Mouse (Mus musculus) right cerebral cortex, postnatal 36 days (tissue): ENCODE results near the gene Ctsa.
"Not testable (repeated sequence)": the region's sequence is repeated elsewhere in the genome, so short reads cannot be mapped to it uniquely, and the experiment has no call there.

ENCODE experiments used
- DNase-seq, 2 experiments: peaks; one replicate each; pipeline ENCODE4 v3.0.0; 2022; ENCODE audit warnings: low spot score in 2 of 2, mixed read lengths in 1 of 2

The Ctsa gene

GRCm38 (mm10) chr2:164845782-164846181 lies 13.1 kb downstream of the Ctsa start:
- no peak for DNase-seq

- DNase-seq: no peak
Observed at GRCm38 (mm10) chr2:164850061-164850460, 17.4 kb downstream of the Ctsa start.

- not testable (repeated sequence) for DNase-seq
Observed at GRCm38 (mm10) chr2:164855572-164855971, 22.9 kb downstream of the Ctsa start.

GRCm38 (mm10) chr2:164856309-164857100 lies 23.8 kb downstream of the Ctsa start:
- DNase-seq: no peak

GRCm38 (mm10) chr2:164857101-164857821 lies 24.6 kb downstream of the Ctsa start, which contains the start of gene Pltp:
Gene Pltp, minus strand, starts transcription at chr2:164857711.
- no peak for DNase-seq

- no peak for DNase-seq
Observed at GRCm38 (mm10) chr2:164857842-164858553, 25.3 kb downstream of the Ctsa start.

- no peak for DNase-seq
Observed at GRCm38 (mm10) chr2:164859155-164859554, 26.5 kb downstream of the Ctsa start.

GRCm38 (mm10) chr2:164859640-164860432 lies 27.2 kb downstream of the Ctsa start:
- DNase-seq: no peak

- DNase-seq: no peak
Observed at GRCm38 (mm10) chr2:164861094-164861493, 28.4 kb downstream of the Ctsa start.

- DNase-seq: no peak
Observed at GRCm38 (mm10) chr2:164862179-164862861, 29.6 kb downstream of the Ctsa start.

GRCm38 (mm10) chr2:164863411-164863810 lies 30.7 kb downstream of the Ctsa start:
- not testable (repeated sequence) for DNase-seq

- DNase-seq: no peak
Observed at GRCm38 (mm10) chr2:164864593-164864992, 31.9 kb downstream of the Ctsa start.

- DNase-seq: no peak
Observed at GRCm38 (mm10) chr2:164866741-164867551, 34.3 kb downstream of the Ctsa start.

- DNase-seq: no peak
Observed at GRCm38 (mm10) chr2:164867566-164867965, 34.9 kb downstream of the Ctsa start.

GRCm38 (mm10) chr2:164868491-164868890 lies 35.8 kb downstream of the Ctsa start:
- no peak for DNase-seq

GRCm38 (mm10) chr2:164871602-164872303 lies 39.1 kb downstream of the Ctsa start:
- DNase-seq: no peak

- DNase-seq: no peak
Observed at GRCm38 (mm10) chr2:164873621-164874020, 40.9 kb downstream of the Ctsa start.

GRCm38 (mm10) chr2:164874239-164874769 lies 41.6 kb downstream of the Ctsa start:
- DNase-seq: no peak

GRCm38 (mm10) chr2:164875648-164876047 lies 43.0 kb downstream of the Ctsa start:
- DNase-seq: not testable (repeated sequence)
